8 mouse cellular contexts compared by ENCODE assay signal in genomic region chr4:154334699-154335402, GRCm38 (mm10). TPM values are rescaled to one million over a fixed set of nuclear protein-coding genes. Genes with fewer than 3 reads are reported as not detected.
DNase-seq lines count a peak whose midpoint lies in the region; ATAC-seq lines count a peak whose summit lies in the region.

No protein-coding gene starts in this region.

- H3K4me2 ChIP-seq in heart, embryonic 15.5 days: peak overlapping the region; percentile 51

- peak; percentile 46 for ATAC-seq in common myeloid progenitor, adult 5-6 weeks (replicated peaks; ENCODE audit: low read depth, poor library complexity, severe bottlenecking)
- no peak for ATAC-seq in heart, embryonic 15.5 days (replicated peaks; ENCODE audit: insufficient number of reproducible peaks, insufficient read depth, low FRiP score, low read depth)
- no peak for ATAC-seq in activated CD4-positive, CD25-positive, alpha-beta regulatory T cell, adult 4 months
- ATAC-seq in erythroblast, adult 5-6 weeks (replicated peaks; ENCODE audit: low FRiP score, poor library complexity, severe bottlenecking): no peak

- no peak overlapping the region; the same call in 1 of the 2 replicates for H3K27ac ChIP-seq in heart, embryonic 15.5 days

- peaks cover 50% of the 10 kb centered on the region for H3K4me1 ChIP-seq in heart, embryonic 15.5 days (replicated peaks)

- H3K9ac ChIP-seq in heart, embryonic 15.5 days: peak overlapping the region; percentile 20

- H3K4me3 ChIP-seq in heart, embryonic 15.5 days: peak overlapping the region; percentile 26; the same call in 1 of the 2 replicates

- no peaks in the 10 kb centered on the region for H3K9me3 ChIP-seq in heart, embryonic 15.5 days (replicated peaks)

- WGBS in heart, embryonic 15.5 days: 56% methylated on average over 48 of the region's 48 CpGs

- no peaks in the 10 kb centered on the region for H3K36me3 ChIP-seq in heart, embryonic 15.5 days

- H3K27me3 ChIP-seq in heart, embryonic 15.5 days: 0 out of 2 replicates have a peak, but pooled peaks cover 7% of the 10 kb centered on the region

- peak; percentile 2 to 4 for DNase-seq in B cell, adult 2 months
- DNase-seq in R1 (ENCODE audit: low read depth, low spot score) (peak; percentile 85), liver (peak; percentile 81)
- peak; percentile 53 for DNase-seq in neural tube, embryonic 10.5 days (ENCODE audit: extremely low spot score, low spot score)

RNA-seq across cellular contexts. Expression of gene B230104I21Rik, which starts 1.1 kb away (rescaled TPM):
- total RNA-seq in common myeloid progenitor, adult 5-6 weeks (2017): not detected in 2 replicates
- polyA plus RNA-seq in heart, embryonic 15.5 days (2015; fragmentation: Nextera tagmentation; extraction: Ambion mirVana): not detected in 2 replicates
- polyA plus RNA-seq in activated CD4-positive, CD25-positive, alpha-beta regulatory T cell, adult 4 months (2017; shearing (Covaris generic)): not detected
- total RNA-seq in erythroblast, adult 5-6 weeks (2015; ENCODE audit: low replicate concordance): not detected in 2 replicates
- total RNA-seq in erythroblast, adult 5-6 weeks (2017; ENCODE audit: low replicate concordance): not detected in 2 replicates

RNA-seq across cellular contexts. Expression of gene Arhgef16, which starts 33.4 kb away (rescaled TPM):
- total RNA-seq in common myeloid progenitor, adult 5-6 weeks (2017): not detected in 2 replicates
- polyA plus RNA-seq in heart, embryonic 15.5 days (2015; fragmentation: Nextera tagmentation; extraction: Ambion mirVana): 1.8 and 5.7 TPM in 2 replicates
- 1 to 10 TPM; 4.8 to 5.0 TPM for polyA plus RNA-seq in activated CD4-positive, CD25-positive, alpha-beta regulatory T cell, adult 4 months (2017; shearing (Covaris generic))
- not detected in 2 replicates for total RNA-seq in erythroblast, adult 5-6 weeks (2015; ENCODE audit: low replicate concordance)
- not detected in 2 replicates for total RNA-seq in erythroblast, adult 5-6 weeks (2017; ENCODE audit: low replicate concordance)

Comparison
In these comparisons a context has a peak if more than half of its experiments do, and no peak if none do; other contexts are left out.
1. DNase-seq: peak in every context shown above with its lines; median percentile 85 in R1; 81 in liver; 53 in neural tube, embryonic 10.5 days; 3 in B cell, adult 2 months.